Mouse (Mus musculus) kidney, embryonic 16.5 days (tissue): ENCODE measurements around the gene Bricd5. TPM values are rescaled to one million over a fixed set of nuclear protein-coding genes. Genes with fewer than 3 reads are reported as not detected.

Source experiments
- ATAC-seq: fragments of 200-750 bp; cut with Nextera tagmentation; 2 replicates; pipeline ENCODE4 v1.8.0; 2017; ENCODE audit warnings: moderate TSS enrichment; ENCODE audit not compliant: low FRiP score, low TSS enrichment
- H3K27ac ChIP-seq: fragments of 300-500 bp; sonication (generic); 2 replicates; pipeline ENCODE4 v1.5.1; 2014; ENCODE audit warnings: low read length
- H3K27me3 ChIP-seq: fragments of 300-500 bp; sonication (generic); 2 replicates; pipeline ENCODE4 v1.6.1; 2014; ENCODE audit warnings: low read length, control low read depth, mixed read lengths; ENCODE audit not compliant: insufficient read depth
- H3K36me3 ChIP-seq: fragments of 300-500 bp; sonication (generic); 2 replicates; pipeline ENCODE4 v1.6.1; 2014; ENCODE audit warnings: low read length, control low read depth, mixed read lengths; ENCODE audit not compliant: insufficient read depth
- H3K4me1 ChIP-seq: fragments of 300-500 bp; sonication (generic); 2 replicates; pipeline ENCODE4 v1.6.1; 2014; ENCODE audit warnings: low read length, control low read depth, mixed read lengths; ENCODE audit not compliant: insufficient read depth
- H3K4me2 ChIP-seq: fragments of 300-500 bp; sonication (generic); replicated peaks from 2 replicates; pipeline ENCODE4 v1.6.1; 2014; ENCODE audit warnings: low read depth, low read length
- H3K4me3 ChIP-seq: fragments of 300-500 bp; sonication (generic); 2 replicates; pipeline ENCODE4 v1.5.1; 2014; ENCODE audit warnings: mild to moderate bottlenecking, low read length
- H3K9ac ChIP-seq: fragments of 300-500 bp; sonication (generic); replicated peaks from 2 replicates; pipeline ENCODE4 v1.6.1; 2014; ENCODE audit warnings: low read length
- H3K9me3 ChIP-seq: fragments of 300-500 bp; sonication (generic); 2 replicates; pipeline ENCODE4 v1.6.1; 2016; ENCODE audit warnings: low read length, control low read depth
- WGBS: fragments of 180-500 bp; shearing (Covaris S2); extraction: QIAGEN DNeasy Blood & Tissue Kit; methylation state at CpG from one replicate; pipeline ENCODE4 v1.1.7; 2014; 5-methylcytosine and 5-hydroxymethylcytosine counted together
- polyA plus RNA-seq: library from polyadenylated mRNA; unstranded; fragments of >200 nt; fragmentation: Nextera tagmentation; extraction: Ambion mirVana; gene quantifications from 2 replicates; pipeline ENCODE4 v1.2.1, GENCODE M21; 2015

Bricd5 gene
- polyA plus RNA-seq, 1 experiment from 2014 or later = 1.6 TPM

- no peaks in the 10 kb centered on the region for H3K27me3 ChIP-seq
- no peak overlapping the region; the same call in 1 of the 2 replicates for H3K9ac ChIP-seq
- ATAC-seq = peak; percentile 40
- peaks cover 29% of the 10 kb centered on the region; the same call in 1 of the 2 replicates for H3K36me3 ChIP-seq
- peaks cover 41% of the 10 kb centered on the region for H3K4me1 ChIP-seq
- H3K27ac ChIP-seq = peak overlapping the region; percentile 74
- peak overlapping the region; percentile 96 for H3K4me2 ChIP-seq
- 21% methylated on average over 4 of the region's 4 CpGs for WGBS
- H3K9me3 ChIP-seq = no peaks in the 10 kb centered on the region
- peak overlapping the region; percentile 85; the same call in 1 of the 2 replicates for H3K4me3 ChIP-seq
These were observed 1.2 kb upstream of the Bricd5 start for GRCm38 (mm10) chr17:24472512-24472911.

- 67% methylated on average over 5 of the region's 5 CpGs for WGBS
- Histone ChIP-seq H3K4me1 (peaks cover 50% of the 10 kb centered on the region), H3K9me3 (no peaks in the 10 kb centered on the region), H3K4me2 (no peak overlapping the region), H3K4me3 (no peak overlapping the region), H3K9ac (no peak overlapping the region), H3K27ac (no peak overlapping the region), H3K36me3 (peaks cover 29% of the 10 kb centered on the region; the same call in 1 of the 2 replicates), H3K27me3 (no peaks in the 10 kb centered on the region)
- ATAC-seq = no peak
These were observed 873 bp downstream of the Bricd5 start for GRCm38 (mm10) chr17:24474557-24474956.

DNA sequence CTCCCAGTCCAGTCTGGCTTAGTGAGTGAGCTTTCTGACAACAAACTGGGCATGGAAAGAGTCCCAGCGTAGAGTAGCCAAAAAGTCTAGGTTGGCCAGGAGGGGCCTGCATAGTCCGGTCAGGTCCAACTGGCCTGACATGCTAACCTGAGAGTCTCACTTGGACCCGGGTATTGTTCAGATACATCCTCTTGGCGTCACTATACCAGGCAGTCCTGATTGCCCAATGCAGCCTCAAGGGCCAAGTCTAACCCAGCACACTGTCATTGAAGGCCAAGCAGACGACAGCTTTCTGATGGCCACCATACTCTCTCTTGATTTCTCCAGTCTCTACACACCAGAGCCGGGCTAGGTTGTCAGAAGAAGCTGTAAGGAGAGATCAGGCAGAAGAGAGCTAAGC lies 1.9 kb downstream of the Bricd5 start:
- no peak overlapping the region for H3K4me3 ChIP-seq
- peaks cover 54% of the 10 kb centered on the region for H3K4me1 ChIP-seq
- no peak overlapping the region for H3K4me2 ChIP-seq
- H3K36me3 ChIP-seq = peaks cover 29% of the 10 kb centered on the region; the same call in 1 of the 2 replicates
- H3K9ac ChIP-seq = no peak overlapping the region
- ATAC-seq = no peak
- H3K27ac ChIP-seq = no peak overlapping the region
- no peaks in the 10 kb centered on the region for H3K27me3 ChIP-seq
- WGBS = 93% methylated on average over 6 of the region's 6 CpGs
- no peaks in the 10 kb centered on the region for H3K9me3 ChIP-seq

DNA sequence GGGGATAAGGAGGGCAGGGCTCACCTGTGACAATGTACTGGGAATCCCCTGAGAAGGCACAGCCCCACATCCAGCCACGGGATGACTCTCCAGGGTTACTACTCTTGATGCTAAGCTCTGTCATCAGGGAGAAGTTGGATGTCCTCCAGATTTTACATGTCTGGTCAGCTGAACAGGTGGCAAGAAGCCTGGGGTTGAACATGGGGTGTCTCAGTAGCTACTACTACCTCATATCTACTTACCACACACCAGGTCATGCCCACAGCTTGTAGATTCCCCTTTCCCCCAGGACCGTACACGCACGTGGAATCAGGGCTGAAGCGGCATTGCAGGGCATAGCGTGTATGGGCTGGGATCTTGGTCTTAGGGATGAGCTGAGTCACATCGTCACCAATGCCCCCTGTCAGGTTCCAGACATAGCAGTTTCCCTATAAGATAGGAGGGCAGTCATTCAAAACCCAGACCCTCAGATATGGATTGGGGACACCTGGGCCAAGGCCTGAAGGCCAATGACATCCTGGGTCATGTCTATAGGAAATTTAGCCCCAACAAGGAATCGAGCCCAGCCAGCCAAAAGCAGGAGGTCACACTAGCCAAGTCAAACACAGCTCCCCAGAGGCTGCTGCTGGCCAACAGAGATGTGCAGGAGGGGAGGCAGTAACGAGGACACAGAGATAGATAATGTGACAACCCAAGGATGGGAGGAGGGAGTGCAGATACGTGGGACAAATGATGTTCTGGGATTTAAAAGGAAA lies 2.5 kb downstream of the Bricd5 start:
- Histone ChIP-seq H3K27me3 (no peaks in the 10 kb centered on the region), H3K9ac (no peak overlapping the region), H3K9me3 (no peaks in the 10 kb centered on the region), H3K36me3 (peaks cover 29% of the 10 kb centered on the region; the same call in 1 of the 2 replicates), H3K4me3 (no peak overlapping the region), H3K4me1 (peaks cover 49% of the 10 kb centered on the region), H3K27ac (no peak overlapping the region), H3K4me2 (no peak overlapping the region)
- 91% methylated on average over 10 of the region's 10 CpGs for whole genome bisulfite sequencing
- no peak for ATAC-seq

DNA sequence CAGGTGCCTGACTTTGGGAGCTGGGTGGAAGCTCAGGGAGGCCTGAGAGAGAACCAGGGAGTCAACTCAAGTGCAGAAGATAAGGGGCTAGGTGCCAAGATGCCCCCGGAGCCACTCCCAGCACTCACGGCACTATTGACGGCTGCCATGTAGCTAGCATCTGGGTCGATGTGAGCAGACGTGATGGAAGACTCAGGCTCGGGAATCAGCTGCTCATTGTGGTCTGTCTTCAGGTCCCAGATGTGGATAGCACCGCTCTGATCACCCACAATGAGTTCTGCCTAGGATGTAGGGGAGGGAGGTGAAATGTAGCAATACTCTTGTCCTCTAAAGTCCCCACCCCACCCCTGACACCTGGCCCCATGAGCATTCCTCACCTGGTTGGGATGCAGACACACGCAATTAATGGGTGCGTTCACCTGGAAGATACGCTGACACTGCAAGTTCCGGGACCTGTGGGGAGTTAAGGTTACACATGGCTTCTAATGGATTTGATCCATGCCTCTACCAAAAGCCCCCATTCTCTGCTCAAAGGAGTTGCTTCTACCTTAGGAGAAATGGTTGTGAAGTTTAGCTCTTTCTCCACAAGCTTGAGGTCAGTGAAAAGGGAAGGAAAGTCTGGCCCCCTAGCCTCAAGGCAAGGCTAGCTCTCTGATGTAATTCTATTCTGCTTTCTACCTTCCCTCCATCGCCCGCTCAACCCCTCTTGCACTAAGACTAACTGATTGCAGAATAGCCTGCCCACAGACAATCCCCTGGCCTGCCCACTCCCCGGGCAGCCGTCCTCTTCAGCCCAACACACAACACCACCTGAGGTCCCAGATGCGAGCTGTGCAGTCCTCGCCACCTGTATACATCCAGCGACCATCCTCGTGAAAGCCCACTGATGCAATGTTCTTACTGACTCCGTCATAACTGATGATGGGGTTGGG lies 3.6 kb downstream of the Bricd5 start:
- Histone ChIP-seq H3K4me2 (no peak overlapping the region; the same call in 1 of the 2 replicates), H3K27me3 (no peaks in the 10 kb centered on the region), H3K4me3 (no peak overlapping the region), H3K9ac (no peak overlapping the region), H3K9me3 (no peaks in the 10 kb centered on the region), H3K36me3 (peaks cover 29% of the 10 kb centered on the region; the same call in 1 of the 2 replicates), H3K4me1 (peaks cover 38% of the 10 kb centered on the region), H3K27ac (no peak overlapping the region)
- no peak for ATAC-seq
- 90% methylated on average over 20 of the region's 20 CpGs for WGBS

DNA sequence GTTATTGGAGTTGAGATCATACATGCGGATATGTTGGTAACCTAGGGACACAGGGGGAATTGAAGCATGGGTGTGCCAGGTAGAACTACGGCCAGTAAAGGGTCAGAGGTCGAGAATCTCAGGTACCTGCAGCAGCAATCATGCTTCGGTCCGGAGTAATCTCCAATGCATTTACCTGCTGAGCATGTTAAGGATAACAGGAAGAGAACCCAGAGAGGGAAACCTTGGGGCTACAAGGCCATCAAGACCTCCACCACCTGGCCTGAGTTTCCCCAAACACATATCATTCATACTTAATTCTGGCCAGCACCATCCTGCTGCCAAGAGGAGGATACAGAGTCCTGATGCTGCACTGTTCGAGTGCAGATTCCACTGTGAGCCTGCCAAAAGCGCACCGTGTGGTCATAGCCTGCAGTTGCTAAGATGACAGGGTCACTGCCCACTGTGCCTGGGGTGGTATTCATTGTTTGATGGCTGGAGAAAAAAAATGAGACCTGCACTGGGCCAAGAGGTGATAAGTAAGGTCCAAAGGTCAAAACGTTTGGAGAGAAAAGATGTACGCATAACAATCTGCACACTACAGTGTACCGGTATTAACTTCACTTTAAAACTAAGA lies 4.4 kb downstream of the Bricd5 start:
- Histone ChIP-seq H3K9me3 (no peaks in the 10 kb centered on the region), H3K4me3 (peak overlapping the region; percentile 79), H3K27ac (no peak overlapping the region), H3K9ac (peak overlapping the region; percentile 89), H3K4me1 (peaks cover 30% of the 10 kb centered on the region), H3K27me3 (no peaks in the 10 kb centered on the region), H3K36me3 (peaks cover 29% of the 10 kb centered on the region; the same call in 1 of the 2 replicates), H3K4me2 (peak overlapping the region; percentile 62)
- ATAC-seq = peak; percentile 35
- WGBS = 47% methylated on average over 11 of the region's 11 CpGs

GRCm38 (mm10) chr17:24478663-24479380 lies 5.1 kb downstream of the Bricd5 start, which contains the start of gene Mlst8:
TSS of gene Mlst8 (minus strand) at chr17:24479078.
- Histone ChIP-seq H3K4me2 (peak within 1 kb of the TSS; percentile 62), H3K36me3 (peaks cover 28% of the 10 kb centered on the region; the same call in 1 of the 2 replicates), H3K4me1 (peaks cover 23% of the 10 kb centered on the region), H3K4me3 (peak within 1 kb of the TSS; percentile 79), H3K9ac (peak within 1 kb of the TSS; percentile 89), H3K27me3 (no peaks in the 10 kb centered on the region), H3K9me3 (no peaks in the 10 kb centered on the region), H3K27ac (peak within 1 kb of the TSS; percentile 97)
- WGBS = under 1% methylated on average over 48 of the region's 48 CpGs
- peak; percentile 92 for ATAC-seq

DNA sequence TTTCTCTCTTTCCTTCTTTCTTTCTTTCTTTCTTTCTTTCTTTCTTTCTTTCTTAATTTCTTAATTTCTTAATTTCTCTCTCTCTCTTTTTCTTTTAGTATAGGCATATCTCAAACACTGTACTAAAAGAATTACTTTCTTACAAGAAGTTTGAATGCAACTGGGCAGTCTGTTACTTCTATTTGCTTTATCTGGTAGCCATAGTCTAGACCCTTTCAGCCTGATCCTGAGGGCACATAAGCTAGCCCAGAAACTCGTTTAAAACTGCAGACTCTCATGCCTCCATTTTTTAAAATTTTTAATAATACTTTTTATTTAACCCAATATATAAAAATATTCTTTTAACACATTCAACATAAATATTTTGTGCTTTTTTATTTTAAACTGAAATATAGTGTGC lies 5.7 kb downstream of the Bricd5 start:
- Histone ChIP-seq H3K9me3 (no peaks in the 10 kb centered on the region), H3K9ac (0 out of 2 replicates have a peak overlapping the region, but pooled peaks have one; percentile 50), H3K27ac (peak overlapping the region; percentile 57; the same call in 1 of the 2 replicates), H3K4me1 (peaks cover 17% of the 10 kb centered on the region), H3K27me3 (no peaks in the 10 kb centered on the region), H3K4me3 (peak overlapping the region; percentile 79), H3K4me2 (peak overlapping the region; percentile 55), H3K36me3 (peaks cover 24% of the 10 kb centered on the region; the same call in 1 of the 2 replicates)
- no peak for ATAC-seq
- 29% methylated on average over 1 of the region's 1 CpGs for WGBS
